Mouse (Mus musculus) c-Kit-negative CD71-positive TER-119-positive erythroid progenitor cells, embryonic 14.5 days (primary cell): ENCODE data around the gene 3425401B19Rik.

Source experiments
- DNase-seq: peaks from one replicate; pipeline ENCODE4 v3.0.0-alpha.2; 2013; ENCODE audit warnings: low read depth, low spot score

3425401B19Rik gene

GRCm38 (mm10) chr14:32685124-32685826 lies at the start of gene 3425401B19Rik:
TSS of gene 3425401B19Rik (minus strand) at chr14:32685293.
- no peak for DNase-seq

DNA sequence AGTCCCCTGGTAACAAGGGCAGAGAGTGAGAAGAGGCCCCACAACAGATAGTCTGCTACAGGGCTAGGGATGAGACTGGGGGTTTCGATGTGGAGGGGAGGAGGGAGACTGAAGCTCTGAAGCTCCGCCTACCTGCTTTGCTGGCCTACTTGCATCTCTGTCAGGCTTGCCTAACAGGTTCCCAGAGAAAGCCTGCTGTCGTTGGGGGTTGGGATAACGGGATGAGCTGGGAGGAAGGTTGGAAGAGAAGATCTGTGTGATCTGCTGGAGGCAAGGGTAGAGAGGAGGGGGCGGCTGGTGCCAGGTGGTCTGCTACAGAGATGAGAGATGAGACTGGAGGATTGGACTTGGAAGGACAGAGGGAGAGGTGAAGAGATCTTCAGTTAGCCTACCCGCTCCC lies 47.9 kb upstream of the 3425401B19Rik start:
- DNase-seq, result no peak

DNA sequence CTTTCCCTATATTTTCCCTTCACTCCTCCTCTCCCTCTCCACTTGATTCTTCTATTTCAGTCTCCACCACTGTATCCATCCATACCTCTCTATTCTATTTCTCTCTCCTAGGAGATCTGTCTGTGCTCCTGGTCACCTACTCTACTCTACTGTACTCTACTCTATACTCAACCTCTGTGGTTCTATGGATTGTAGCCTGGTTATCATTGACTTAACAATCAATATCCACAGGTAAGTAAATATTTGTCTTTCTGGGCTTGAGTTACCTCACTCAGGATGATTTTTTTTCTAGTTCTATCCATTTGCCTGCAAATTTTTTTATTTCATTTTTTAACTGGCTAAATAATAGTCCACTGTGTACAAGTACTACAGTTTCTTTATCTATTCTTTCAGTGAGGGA lies 41.8 kb upstream of the 3425401B19Rik start:
- DNase-seq, result no peak

DNA sequence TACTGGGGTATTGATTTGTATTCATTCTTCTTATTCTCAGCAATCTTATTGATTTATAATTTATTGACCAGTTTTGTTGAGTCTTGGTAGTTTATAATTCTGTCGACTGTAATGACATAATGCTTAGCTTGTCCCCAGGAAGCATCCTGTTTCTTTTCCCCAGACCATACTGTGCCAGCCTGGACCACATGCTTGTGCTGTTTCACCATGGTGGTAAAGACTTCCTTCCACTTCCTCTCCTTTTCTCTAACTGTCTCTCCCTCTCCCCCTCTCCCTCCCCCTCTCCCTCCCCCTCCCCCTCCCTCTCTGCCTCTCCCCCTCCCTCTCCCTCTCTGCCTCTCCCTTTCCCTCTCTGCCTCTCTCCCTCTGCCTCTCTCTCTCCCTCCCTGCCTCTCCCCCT lies 36.4 kb upstream of the 3425401B19Rik start:
- no peak for DNase-seq

DNA sequence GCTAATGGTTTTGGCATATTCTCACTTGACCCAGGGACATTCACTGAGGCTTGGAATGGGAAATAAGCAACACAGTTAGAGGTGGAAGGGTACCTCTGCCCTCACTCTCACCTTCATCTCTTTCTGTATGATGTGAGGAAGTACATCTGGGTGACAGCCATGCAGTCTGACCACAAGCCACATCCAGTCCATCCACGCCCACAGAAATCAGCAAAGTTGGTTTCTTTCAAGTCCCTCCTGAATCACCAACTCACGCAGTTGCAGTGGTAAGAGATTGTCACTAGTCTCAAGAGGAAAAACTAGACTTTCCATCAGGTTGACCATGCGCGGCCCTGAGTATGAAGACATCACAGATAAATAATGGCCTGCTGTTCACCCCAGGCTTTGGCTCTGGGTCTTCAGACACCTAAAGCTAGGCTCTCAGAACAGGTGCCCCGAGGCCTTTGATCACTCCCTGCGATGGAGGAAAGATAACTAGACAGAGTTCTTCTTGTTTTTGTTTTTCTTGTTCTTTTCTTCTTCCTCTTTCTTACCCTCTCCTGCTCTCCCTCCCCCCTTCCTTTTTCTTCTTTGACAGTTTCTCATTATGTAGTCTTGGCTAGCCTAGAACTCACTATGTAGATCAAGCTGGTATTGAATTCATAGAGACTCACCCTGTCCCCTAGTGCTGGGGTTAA lies 31.8 kb upstream of the 3425401B19Rik start:
- DNase-seq, result no peak

DNA sequence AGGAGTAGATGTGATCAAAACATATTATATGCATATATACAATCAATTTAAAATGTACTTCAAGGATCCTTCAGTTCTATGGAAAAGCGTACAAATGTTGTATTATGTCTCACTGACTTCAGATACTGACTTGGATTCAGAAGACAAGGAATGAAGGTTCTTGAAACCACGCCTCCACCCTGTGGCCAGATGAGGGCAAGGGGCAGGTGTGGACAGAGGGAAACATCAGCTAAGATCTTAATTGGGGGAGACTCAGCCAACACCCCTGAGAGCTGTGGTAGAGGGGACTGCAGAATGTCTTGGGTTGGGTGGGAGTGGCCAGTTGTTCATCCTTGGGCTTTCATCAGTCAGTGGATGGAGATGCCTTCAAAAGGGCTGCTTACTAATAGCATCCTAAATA lies 30.4 kb upstream of the 3425401B19Rik start:
- no peak for DNase-seq

DNA sequence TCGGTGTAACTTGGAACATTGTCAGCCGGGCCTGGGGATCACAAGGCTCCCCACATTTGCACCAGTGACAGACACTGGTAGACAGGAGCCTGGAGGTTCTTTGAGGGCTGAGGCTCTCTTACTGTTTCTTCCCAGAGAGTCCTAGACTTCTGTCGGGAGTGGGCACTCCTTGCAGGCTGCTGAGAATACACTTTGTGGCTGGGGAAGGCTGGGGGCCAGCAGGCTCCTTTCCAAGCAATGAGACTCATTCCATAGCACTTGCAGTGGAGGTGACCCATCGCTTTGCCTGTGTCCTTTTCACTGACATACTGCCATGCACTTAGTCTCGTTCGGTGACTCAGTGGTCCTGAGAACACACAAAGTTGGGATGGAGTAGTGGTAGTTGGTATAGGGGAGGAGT lies 30.0 kb upstream of the 3425401B19Rik start:
- no peak for DNase-seq

DNA sequence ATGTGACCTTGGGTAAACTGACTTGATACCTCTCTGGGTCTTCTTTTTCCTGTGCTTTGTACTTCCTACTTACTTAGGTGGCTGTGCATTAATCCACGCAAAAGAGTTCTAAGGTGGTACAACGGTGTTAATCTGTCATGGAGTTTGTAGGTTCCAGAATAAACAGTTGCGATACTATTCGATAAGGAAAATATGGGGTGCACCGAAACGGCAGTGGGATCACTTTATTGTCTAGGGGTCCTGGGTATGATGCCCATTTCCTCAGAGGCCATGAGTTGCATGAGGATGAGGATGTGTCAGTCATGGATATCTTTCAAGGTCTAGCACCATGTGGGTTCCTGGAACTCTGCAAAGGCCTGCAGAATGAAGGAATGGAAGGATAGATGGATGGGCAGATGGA lies 24.8 kb upstream of the 3425401B19Rik start:
- no peak for DNase-seq

- DNase-seq, result no peak
These were observed 23.7 kb upstream of the 3425401B19Rik start for GRCm38 (mm10) chr14:32708756-32709155.

- DNase-seq, result no peak
These were observed 22.8 kb upstream of the 3425401B19Rik start for GRCm38 (mm10) chr14:32707938-32708337.

DNA sequence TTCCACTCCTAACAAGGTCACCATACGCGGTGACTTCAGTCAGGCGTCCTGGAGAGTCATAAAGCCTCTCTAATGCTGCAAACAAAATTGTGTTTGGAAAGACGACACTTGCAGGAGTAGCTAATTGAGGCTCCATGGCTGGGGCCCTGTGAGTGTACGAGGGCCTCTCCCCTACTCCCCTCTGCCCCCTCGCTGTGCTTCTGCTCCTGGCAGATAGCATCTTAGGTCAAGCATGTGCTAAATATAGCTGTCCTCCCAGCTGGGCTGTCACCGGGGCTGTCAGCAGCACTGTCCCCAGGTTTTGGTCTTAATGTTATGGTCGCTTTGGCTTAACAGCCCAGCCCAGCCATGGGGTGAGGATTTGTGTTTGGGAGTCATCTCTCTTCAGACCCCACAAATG lies 15.9 kb upstream of the 3425401B19Rik start:
- DNase-seq, result no peak

DNA sequence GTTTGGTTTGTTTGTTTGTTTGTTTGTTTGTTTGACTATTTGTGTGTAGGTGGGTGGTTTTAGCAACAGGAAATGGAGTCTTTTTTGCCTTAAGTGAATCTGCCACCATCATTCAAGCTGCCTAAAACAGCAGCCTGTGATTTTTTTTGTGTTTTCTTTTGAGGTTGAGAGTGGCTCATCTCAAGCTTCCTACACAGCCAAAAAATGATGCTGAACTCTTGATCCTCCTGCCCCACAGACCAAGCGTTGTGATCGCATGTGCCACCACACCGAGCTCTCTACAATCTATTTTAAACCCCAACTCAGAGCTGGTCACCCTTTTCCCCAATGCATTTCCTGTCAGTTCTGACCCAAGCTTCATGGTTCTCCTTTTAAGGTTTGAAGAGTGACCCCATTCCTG lies 13.5 kb upstream of the 3425401B19Rik start:
- DNase-seq, result no peak

DNA sequence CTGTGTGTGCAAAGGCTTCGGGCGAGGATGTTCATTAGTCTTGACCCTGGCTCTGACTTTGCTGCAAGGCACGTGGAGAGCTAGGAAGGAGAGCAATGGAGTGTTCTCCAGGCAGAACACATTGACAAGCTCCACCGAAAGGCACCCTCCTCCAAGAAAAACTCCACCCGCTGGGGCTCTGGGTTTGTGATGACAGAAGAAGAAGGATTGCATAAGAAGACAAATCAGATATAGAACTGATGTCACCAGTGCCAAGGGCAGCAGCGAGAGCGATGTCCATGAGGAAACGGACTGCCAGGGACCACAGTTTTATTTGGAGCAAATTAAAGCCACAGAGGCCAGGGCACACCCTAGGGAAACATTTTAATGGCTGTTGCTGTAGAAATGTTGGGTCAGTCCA lies 12.7 kb upstream of the 3425401B19Rik start:
- DNase-seq, result no peak

GRCm38 (mm10) chr14:32696344-32696743 lies 11.3 kb upstream of the 3425401B19Rik start:
- DNase-seq, result no peak

GRCm38 (mm10) chr14:32695906-32696305 lies 10.8 kb upstream of the 3425401B19Rik start:
- no peak for DNase-seq

GRCm38 (mm10) chr14:32684735-32685105 lies 373 bp downstream of the 3425401B19Rik start:
- no peak for DNase-seq

DNA sequence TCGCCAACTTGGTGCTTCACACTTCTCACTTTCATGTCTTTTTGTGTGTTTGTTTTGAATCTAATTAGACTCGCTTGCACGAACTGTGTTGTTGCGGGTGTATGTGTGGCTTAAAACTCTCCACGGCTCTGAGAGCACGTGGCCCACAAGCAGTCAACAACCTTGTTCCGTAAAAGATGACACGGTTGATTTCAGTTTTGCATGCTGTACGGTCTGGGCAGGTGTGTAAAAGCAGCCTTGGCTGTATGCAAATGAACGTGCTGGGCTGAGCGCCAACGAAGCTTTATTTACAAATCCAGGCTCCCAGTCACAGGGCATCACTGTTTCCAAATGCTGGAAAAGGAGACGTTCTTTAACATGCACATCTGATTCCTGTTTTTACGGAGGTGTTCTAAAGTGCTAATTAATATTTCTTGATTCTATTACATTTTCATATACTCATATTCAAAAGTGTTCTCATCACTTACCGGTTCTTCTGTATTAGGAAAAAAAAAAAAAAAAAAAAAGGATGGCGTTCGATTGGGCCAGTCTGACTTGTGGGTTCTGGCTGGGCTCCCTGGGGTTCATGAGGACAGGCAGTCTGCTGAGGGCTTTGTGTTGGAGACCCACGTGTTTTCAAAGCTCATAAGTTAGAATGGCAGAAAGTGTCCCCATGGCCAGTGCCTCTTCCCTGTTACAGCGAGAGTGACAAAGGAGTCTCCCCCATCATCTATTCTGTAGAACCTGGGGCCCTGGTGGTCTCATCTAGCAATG lies 935 bp downstream of the 3425401B19Rik start:
- DNase-seq, result no peak

- DNase-seq, result no peak
These were observed 1.7 kb downstream of the 3425401B19Rik start for GRCm38 (mm10) chr14:32683251-32683838.

GRCm38 (mm10) chr14:32682536-32682935 lies 2.6 kb downstream of the 3425401B19Rik start:
- DNase-seq, result no peak

DNA sequence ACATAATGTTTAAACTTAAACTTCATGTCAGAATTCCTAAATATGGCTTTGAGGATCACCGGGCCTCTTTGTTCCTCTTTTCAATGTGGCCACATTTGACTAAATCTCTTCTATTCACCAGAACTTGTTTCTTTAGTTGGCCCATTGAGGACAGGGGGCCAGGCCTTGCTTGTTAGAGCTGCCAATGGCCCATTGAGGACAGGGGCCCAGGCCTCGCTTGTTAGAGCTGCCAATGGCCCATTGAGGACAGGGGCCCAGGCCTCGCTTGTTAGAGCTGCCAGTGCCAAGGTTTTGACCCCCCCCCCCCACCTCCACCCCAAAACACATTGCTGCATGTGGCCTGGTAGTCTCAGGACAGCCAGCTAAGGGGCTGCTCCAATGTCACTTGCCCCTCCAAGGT lies 3.5 kb downstream of the 3425401B19Rik start:
- no peak for DNase-seq

GRCm38 (mm10) chr14:32678565-32678964 lies 6.5 kb downstream of the 3425401B19Rik start:
- DNase-seq, result no peak

GRCm38 (mm10) chr14:32673178-32673577 lies 11.9 kb downstream of the 3425401B19Rik start:
- DNase-seq, result no peak
